Mouse (Mus musculus) megakaryocyte, adult 5-6 weeks (primary cell): ENCODE results near the gene Cnnm4. TPM values are rescaled to one million over a fixed set of nuclear protein-coding genes. Genes with fewer than 3 reads are reported as not detected.

Experiments
- ATAC-seq: 2 replicates; pipeline ENCODE4 v1.8.0; 2016; ENCODE audit warnings: mild to moderate bottlenecking, inconsistent platforms; ENCODE audit not compliant: poor library complexity, severe bottlenecking
- total RNA-seq, 2 experiments: library from RNA; stranded (forward) in 1 of 2; stranded (reverse) in 1 of 2; fragments of 153-499, 151-499 nt in 1 of 2; fragments of 221-1000, 200-1000 nt in 1 of 2; gene quantifications; 2 replicates each; pipeline versions ENCODE4 v1.2.3 to v1.2.4; 2015 to 2017

Gene Cnnm4
- total RNA-seq, 2 experiments from 2014 or later, result 15.2 to 22.7 TPM

DNA sequence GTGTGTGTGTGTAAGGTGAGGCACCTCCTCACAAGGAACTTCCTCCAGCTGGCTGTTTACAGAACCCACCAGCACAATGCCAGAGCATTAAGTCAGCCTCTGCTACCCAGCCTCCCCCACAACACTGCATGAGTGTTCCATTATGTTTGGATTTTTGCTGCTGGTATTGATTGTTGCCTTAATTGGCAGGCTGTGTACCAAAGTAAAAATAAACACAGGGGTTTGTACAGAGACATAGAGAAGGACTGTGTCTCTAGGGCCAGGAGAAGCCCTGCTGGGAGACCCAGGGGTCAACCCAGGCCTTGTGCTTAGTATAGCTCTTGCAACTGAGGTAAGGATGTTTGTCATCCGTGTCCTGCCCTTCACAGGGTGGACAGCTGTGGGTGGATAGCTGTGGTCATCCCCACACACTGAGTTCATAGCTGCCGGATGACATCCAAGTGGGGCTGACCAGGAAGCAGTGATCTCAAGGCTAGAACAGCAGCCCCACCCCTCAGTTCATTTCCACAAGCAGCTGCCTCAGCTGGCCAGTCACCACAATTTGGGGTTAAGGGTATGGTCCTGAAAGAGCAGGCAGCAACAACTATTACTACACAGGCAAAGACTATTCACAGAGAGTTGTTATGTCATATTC, 1.5 kb upstream of the Cnnm4 start:
- ATAC-seq, result peak; percentile 5; the same call in 1 of the 2 replicates

- ATAC-seq, result peak; percentile 17; the same call in 1 of the 2 replicates
Measured at GRCm38 (mm10) chr1:36472106-36472440, 653 bp downstream of the Cnnm4 start.

GRCm38 (mm10) chr1:36473211-36473780, 1.9 kb downstream of the Cnnm4 start:
- ATAC-seq, result peak; percentile 30; the same call in 1 of the 2 replicates

DNA sequence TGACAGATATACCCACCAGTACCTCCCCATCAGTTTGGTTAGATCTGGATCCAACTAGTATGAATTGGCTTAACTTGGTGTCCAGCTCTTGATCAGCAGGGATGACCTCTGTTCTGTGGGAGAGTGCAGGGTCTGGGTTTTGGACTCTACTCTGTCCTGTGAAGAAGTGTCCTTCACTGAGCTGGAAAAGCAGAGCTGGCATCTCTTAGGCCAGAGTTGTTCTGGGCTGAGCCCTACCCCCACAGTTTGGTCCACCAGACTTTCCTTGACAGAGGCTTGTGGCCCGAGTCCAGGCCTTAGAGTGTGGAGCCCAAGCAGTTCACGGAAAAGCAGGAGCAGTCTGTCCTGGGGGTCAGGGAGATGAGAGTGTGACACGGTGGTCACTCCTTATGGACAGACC, 3.2 kb downstream of the Cnnm4 start:
- no peak for ATAC-seq

- no peak for ATAC-seq
Measured at GRCm38 (mm10) chr1:36475480-36476110, 4.2 kb downstream of the Cnnm4 start.

GRCm38 (mm10) chr1:36476426-36476825, 5.0 kb downstream of the Cnnm4 start:
- no peak for ATAC-seq

GRCm38 (mm10) chr1:36478343-36478795, 6.9 kb downstream of the Cnnm4 start:
- no peak for ATAC-seq

DNA sequence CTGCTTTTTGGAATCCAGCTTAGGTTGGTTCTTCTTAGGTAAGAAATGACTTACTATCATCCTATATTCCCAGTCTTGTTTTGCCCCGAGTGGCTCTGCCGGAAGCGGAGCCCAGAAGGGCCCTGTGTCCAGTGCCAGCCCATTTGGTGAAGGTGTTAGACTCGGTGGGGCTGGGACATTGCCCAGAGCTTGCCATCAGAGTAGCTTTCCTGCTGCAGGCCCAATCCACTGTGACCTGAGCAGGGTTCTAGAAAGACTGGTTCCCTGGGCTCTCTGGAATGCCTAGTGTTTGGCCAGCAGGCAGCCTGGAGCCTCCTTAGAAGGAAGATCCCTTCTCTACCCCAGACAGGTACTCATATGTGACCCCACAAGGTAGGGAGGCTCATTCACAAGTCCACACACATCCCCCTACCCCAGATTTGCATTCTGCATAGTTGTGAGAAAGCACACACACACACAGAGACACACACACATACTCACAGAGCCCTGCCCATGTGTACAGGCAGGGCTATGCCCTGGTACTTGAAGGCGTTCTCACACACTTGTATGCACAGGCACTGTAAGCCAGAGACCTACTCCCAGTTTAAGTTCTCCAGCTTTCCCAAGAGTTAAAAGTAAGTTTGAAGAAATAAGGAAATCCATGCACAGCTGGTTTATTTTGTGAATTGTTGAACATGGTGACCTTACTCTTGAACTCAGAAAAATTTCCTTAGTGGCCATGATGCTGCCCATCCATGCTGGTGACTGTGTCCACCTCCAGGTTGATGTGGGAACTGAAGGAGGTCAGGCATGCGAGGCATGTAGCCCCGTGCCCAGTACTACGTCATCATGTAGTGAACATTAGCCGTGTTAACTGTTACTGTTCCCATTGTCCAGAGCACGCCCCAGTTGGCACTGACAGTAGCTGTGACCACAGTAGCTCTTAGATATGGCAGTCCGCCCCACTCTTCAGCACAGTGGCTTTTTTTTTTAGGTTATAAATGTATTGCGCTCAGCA, 8.8 kb downstream of the Cnnm4 start:
- ATAC-seq, result no peak

- no peak for ATAC-seq
Measured at GRCm38 (mm10) chr1:36483825-36484224, 12.4 kb downstream of the Cnnm4 start.

- ATAC-seq, result no peak
Measured at GRCm38 (mm10) chr1:36485080-36485479, 13.7 kb downstream of the Cnnm4 start.

- no peak for ATAC-seq
Measured at GRCm38 (mm10) chr1:36487111-36487510, 15.7 kb downstream of the Cnnm4 start.

- ATAC-seq, result no peak
Measured at GRCm38 (mm10) chr1:36489661-36490060, 18.2 kb downstream of the Cnnm4 start.

GRCm38 (mm10) chr1:36492416-36493139, 21.2 kb downstream of the Cnnm4 start:
- no peak for ATAC-seq

- ATAC-seq, result no peak
Measured at GRCm38 (mm10) chr1:36493299-36493698, 21.9 kb downstream of the Cnnm4 start.

DNA sequence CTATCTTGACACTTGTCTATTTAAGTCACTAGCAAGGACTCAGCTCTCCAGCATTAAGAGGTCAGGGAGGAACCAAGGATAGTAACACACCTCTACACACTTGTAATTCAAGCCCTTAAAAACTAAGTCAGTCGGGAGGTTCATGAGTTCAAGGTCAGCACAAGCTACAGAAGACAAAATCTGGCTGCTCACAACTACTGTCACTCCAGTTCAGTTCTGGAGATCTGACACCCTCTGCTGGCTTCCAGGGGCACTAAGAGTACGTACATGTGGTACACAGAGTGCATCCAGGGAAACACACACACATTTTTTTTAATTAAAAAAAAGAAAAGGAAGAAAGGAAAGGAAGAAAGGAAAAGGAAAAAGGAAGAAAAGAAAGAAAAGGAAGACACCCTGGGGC, 25.3 kb downstream of the Cnnm4 start:
- no peak for ATAC-seq

DNA sequence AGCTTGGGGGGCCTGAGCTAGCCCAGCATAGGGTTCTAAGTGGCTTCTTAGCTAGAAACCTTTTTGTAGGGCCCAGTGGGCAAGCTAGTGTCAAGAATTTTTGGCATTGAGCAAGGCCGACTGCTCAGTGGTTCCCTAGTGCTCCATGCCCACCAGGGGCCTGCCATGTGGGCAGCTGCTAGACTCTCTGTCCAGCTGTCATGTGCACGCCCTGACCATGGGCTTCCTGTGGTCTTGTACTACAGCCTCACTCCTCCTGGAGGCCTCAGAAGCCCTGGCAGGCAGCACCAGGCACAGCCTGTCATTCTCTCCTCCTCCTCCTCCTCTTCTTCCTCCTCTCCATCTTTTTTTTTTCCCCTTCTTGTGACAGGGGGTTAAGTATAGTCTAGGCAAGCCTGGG, 25.9 kb downstream of the Cnnm4 start:
- ATAC-seq, result no peak

DNA sequence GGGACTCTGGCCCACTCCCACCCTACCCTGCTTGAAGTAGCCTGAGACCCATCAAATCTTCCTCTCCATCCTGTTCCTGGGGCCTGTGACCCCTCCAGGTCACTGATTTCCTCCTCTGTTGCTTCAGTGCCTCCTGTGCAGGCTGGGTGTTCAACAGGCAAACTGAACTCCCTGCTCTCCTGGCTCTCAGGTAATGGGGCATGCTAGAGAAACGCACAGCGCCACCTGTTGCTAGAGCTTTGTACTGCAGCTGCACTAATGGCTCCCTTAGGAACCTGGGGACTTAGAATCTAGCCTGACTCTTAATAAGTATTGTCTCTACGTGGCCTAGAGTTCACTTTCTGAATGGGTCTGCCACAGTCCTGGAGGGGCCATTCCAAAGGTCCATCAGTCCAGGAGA, 29.8 kb downstream of the Cnnm4 start:
- peak; percentile 84 for ATAC-seq

GRCm38 (mm10) chr1:36508238-36508637, 36.8 kb downstream of the Cnnm4 start:
- peak; percentile 67 for ATAC-seq

DNA sequence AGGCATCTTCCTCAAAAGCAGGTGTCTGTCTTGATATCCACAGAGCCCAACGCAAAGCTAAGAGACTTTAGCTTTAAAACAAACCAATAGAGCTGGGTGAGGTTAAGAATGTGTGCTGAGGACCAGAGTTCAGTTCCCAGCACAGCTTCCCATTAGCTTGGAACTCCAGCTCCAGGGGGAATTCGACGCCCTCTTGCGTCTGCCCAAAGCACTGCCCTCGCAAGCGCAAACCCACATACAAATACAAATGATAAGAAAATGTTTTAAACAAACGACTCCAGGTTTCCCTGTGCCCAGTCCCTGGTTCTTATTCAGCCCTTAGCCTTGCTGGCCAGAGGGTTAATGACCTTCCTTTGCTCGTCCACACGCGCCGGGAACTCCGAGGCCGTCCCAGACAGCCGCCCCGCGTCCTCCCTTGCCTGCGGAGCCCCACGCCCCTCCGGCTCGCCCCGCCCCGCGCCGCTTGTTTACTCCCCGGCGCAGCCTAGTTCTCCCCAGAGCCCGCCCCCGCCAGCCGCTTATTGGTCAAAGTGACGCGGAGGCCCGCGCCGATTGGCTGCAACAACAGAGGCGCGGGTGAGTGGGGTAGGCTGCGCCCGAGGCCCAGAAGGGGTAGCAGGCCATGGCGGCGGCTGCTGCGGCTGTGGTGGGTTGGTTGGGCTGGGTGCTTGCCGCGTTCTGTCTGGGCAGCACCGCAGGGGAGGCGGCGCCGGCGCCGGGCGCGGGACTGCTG, 40.0 kb downstream of the Cnnm4 start, which contains the start of gene Cnnm3:
Cnnm3 (plus strand) TSS at position 579 of the 733 bp plus-strand sequence.
- peak; percentile 89 for ATAC-seq
